Mouse (Mus musculus): Measurements from ENCODE around the gene Meiob. TPM values are rescaled to one million over a fixed set of nuclear protein-coding genes. Genes with fewer than 3 reads are reported as not detected.

Meiob gene
- polyA plus RNA-seq, 1 experiment = not detected

DNA sequence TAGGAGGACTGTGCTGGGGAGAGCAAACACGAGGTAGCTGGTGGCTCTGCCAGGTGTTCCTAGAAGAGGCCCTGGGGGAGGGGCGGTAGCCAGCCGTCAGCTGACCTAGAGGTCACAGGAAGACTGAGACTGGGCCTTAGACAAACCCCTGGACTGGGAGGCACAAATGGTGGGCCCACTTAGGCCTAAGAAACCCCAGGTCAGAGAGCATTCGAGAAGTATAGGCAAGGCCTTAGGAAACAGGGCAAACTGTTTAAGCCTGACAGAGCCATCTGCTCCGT is 74.0 kb downstream of the Meiob start:
- no peak overlapping the region for H3K27ac ChIP-seq (ENCODE audit: insufficient read depth, low read length)
- H3K27me3 ChIP-seq (ENCODE audit: control insufficient read depth, insufficient read depth, low read length) = no peaks in the 10 kb centered on the region
- no peak for DNase-seq
- TF ChIP-seq POLR2A (IDR thresholded peaks at IDR 0.05; ENCODE audit: borderline replicate concordance, insufficient read depth, low read length) (no peak), CTCF (IDR thresholded peaks at IDR 0.05; ENCODE audit: borderline replicate concordance, insufficient read depth, low read depth, low read length) (no peak)
- no peaks in the 10 kb centered on the region for H3K4me1 ChIP-seq (ENCODE audit: control insufficient read depth, insufficient read depth, low read length)
- 45% methylated on average over 5 of the region's 5 CpGs for WGBS
- no peak overlapping the region for H3K4me3 ChIP-seq (replicated peaks; ENCODE audit: insufficient read depth, low read depth, low read length)

DNA sequence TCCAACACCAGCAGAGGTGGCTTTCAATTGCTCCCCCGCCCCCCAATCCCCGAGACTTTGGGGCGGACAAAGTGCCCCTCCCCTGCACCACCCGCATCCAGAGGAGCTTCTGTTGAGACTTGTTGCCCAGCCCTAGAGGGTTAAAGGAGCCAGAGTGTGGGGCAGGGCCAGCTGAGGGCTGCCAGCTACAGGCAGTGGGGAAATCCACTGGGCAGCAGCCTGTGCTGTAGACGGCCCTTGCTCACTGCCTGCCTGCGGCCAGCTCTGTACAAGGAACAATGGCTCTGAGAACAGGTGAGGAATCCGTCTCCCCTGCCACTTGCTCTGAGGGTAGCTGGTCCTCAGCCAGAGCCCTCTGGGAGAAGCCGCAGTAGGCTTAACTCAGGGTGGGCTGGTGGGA is 74.4 kb downstream of the Meiob start:
- WGBS = 56% methylated on average over 8 of the region's 8 CpGs
- no peak for DNase-seq
- H3K27ac ChIP-seq (ENCODE audit: insufficient read depth, low read length) = no peak overlapping the region
- no peak for TF ChIP-seq POLR2A (IDR thresholded peaks at IDR 0.05; ENCODE audit: borderline replicate concordance, insufficient read depth, low read length)
- TF ChIP-seq CTCF (IDR thresholded peaks at IDR 0.05; ENCODE audit: borderline replicate concordance, insufficient read depth, low read depth, low read length) = no peak
- H3K4me3 ChIP-seq (replicated peaks; ENCODE audit: insufficient read depth, low read depth, low read length) = no peak overlapping the region
- H3K4me1 ChIP-seq (ENCODE audit: control insufficient read depth, insufficient read depth, low read length) = no peaks in the 10 kb centered on the region
- H3K27me3 ChIP-seq (ENCODE audit: control insufficient read depth, insufficient read depth, low read length) = no peaks in the 10 kb centered on the region

DNA sequence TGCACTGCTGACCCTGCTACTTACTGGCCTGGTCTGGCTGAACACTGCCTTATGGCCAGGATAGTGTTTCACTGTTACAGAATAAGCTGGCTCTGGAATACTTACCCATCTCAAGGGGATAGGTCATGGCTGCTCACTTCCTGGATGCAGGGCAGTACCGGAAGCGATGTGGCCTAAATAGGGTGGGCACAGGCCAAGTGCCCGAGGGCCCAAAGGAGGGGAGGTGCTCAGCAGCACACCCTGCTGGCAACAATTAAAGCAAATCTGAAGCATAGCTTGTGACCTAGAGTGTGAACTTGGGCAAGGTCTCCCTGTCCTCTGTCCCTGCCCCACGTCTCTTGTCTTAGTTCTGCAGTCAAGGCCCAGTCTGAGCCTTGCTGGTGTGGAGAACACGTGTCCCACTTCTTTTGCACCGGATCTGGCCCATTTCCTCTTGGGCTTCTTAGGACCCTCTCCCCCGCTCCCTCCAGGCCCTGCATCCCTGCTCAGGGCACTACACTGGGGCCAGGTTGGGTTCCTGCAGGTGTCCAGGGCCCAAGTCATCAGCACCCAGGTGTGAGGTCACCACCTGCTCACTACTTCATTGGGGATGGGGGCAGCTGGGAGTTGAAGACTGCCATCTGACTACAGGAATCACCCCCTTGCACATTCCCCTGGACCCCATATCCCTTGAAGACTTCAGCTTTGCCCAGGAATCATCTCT is 77.8 kb downstream of the Meiob start:
- peaks cover 5% of the 10 kb centered on the region for H3K4me1 ChIP-seq (ENCODE audit: control insufficient read depth, insufficient read depth, low read length)
- H3K4me3 ChIP-seq (replicated peaks; ENCODE audit: insufficient read depth, low read depth, low read length) = no peak overlapping the region
- TF ChIP-seq POLR2A (IDR thresholded peaks at IDR 0.05; ENCODE audit: borderline replicate concordance, insufficient read depth, low read length) (no peak), CTCF (IDR thresholded peaks at IDR 0.05; ENCODE audit: borderline replicate concordance, insufficient read depth, low read depth, low read length) (peak; percentile 50)
- no peak overlapping the region for H3K27ac ChIP-seq (ENCODE audit: insufficient read depth, low read length)
- WGBS = 37% methylated on average over 7 of the region's 7 CpGs
- DNase-seq = no peak
- no peaks in the 10 kb centered on the region for H3K27me3 ChIP-seq (ENCODE audit: control insufficient read depth, insufficient read depth, low read length)

DNA sequence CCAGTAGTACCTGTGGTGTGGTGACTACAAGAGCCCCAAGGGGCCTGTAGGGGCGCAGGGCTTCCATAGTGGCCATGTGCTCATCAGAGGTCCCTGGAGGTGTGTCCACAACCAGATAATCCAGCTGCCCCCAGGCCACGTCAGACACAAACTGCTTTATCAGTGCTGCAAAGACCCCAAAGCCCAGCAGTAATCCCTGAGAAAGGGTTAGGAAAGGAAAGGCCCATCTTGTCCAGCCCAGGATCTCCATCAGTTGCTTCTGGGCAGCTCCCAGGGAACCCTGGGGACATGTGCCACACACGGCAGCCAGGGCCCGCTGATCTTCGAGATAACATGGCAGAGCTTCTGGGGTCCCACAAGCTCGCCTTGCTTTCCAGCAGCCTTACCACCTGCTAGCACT is 80.3 kb downstream of the Meiob start:
- Histone ChIP-seq H3K4me3 (replicated peaks; ENCODE audit: insufficient read depth, low read depth, low read length) (no peak overlapping the region), H3K27ac (ENCODE audit: insufficient read depth, low read length) (no peak overlapping the region), H3K4me1 (ENCODE audit: control insufficient read depth, insufficient read depth, low read length) (peaks cover 14% of the 10 kb centered on the region), H3K27me3 (ENCODE audit: control insufficient read depth, insufficient read depth, low read length) (no peaks in the 10 kb centered on the region)
- WGBS = 82% methylated on average over 6 of the region's 6 CpGs
- TF ChIP-seq CTCF (IDR thresholded peaks at IDR 0.05; ENCODE audit: borderline replicate concordance, insufficient read depth, low read depth, low read length) = no peak
- DNase-seq = no peak

GRCm38 (mm10) chr17:24885356-24886133 is 81.5 kb downstream of the Meiob start:
- TF ChIP-seq POLR2A (IDR thresholded peaks at IDR 0.05; ENCODE audit: borderline replicate concordance, insufficient read depth, low read length) (no peak), CTCF (IDR thresholded peaks at IDR 0.05; ENCODE audit: borderline replicate concordance, insufficient read depth, low read depth, low read length) (no peak)
- 22% methylated on average over 22 of the region's 22 CpGs for WGBS
- Histone ChIP-seq H3K27ac (ENCODE audit: insufficient read depth, low read length) (no peak overlapping the region), H3K4me1 (ENCODE audit: control insufficient read depth, insufficient read depth, low read length) (peaks cover 25% of the 10 kb centered on the region), H3K27me3 (ENCODE audit: control insufficient read depth, insufficient read depth, low read length) (no peaks in the 10 kb centered on the region), H3K4me3 (replicated peaks; ENCODE audit: insufficient read depth, low read depth, low read length) (peak overlapping the region; percentile 81)
- DNase-seq = peak in 1 of 2 experiments; percentile 39

DNA sequence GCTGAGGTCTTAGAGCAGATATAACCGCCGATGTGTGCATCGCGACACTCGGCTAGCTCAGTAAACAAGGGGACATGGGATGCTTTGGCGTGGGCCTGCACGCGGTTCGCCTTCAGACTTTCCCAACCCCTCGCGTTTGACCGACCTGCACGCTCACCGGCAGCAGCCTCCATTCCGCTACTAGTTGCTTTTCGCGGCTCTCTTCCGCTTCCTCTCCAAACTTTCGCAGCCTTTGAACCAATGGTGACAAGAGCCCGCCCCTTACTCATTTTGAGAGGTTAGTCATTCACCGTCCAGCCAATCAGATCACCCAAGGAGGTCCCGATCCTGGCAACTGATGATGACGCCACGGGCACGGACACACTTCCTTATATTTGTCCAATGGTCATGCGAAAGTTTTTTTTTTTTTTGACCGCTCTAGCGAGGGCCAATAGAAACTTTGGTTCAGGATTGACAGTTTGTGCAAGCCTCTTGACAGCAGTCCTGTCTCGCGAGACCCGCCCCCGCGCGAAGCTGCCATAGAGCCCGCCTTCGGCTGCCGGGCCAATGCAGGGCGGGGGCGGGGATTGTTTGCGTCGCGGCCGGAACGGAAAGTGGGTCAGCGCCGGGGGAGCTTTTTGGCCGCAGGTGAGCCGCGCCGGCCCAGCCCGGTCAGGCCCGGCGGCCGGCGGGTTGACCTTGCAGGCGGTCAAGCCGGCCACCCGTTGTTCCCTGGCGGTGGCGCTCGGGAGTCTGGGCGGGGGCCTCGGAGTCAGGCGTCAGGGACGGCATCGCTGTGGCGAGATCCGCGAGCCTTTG is 82.2 kb downstream of the Meiob start, which contains the start of the genes Nubp2 and Spsb3:
Nubp2 (minus strand) TSS at position 216 of the 798 bp plus-strand sequence.
Spsb3 (plus strand) TSS at position 510 of the 798 bp plus-strand sequence.
- under 1% methylated on average over 68 of the region's 69 CpGs for WGBS
- Histone ChIP-seq H3K27ac (ENCODE audit: insufficient read depth, low read length) (peak within 1 kb of the TSS; percentile 93), H3K27me3 (ENCODE audit: control insufficient read depth, insufficient read depth, low read length) (no peaks in the 10 kb centered on the region), H3K4me1 (ENCODE audit: control insufficient read depth, insufficient read depth, low read length) (peaks cover 33% of the 10 kb centered on the region), H3K4me3 (replicated peaks; ENCODE audit: insufficient read depth, low read depth, low read length) (peak within 1 kb of the TSS; percentile 84)
- TF ChIP-seq POLR2A (IDR thresholded peaks at IDR 0.05; ENCODE audit: borderline replicate concordance, insufficient read depth, low read length) (peak; percentile 74; the same call in 1 of the 2 replicates), CTCF (IDR thresholded peaks at IDR 0.05; ENCODE audit: borderline replicate concordance, insufficient read depth, low read depth, low read length) (no peak)
- DNase-seq = peak; percentile 97 to 100

- peak overlapping the region; percentile 84 for H3K4me3 ChIP-seq (replicated peaks; ENCODE audit: insufficient read depth, low read depth, low read length)
- no peak for DNase-seq
- WGBS = under 1% methylated on average over 18 of the region's 18 CpGs
- no peaks in the 10 kb centered on the region for H3K27me3 ChIP-seq (ENCODE audit: control insufficient read depth, insufficient read depth, low read length)
- H3K4me1 ChIP-seq (ENCODE audit: control insufficient read depth, insufficient read depth, low read length) = peaks cover 38% of the 10 kb centered on the region
- H3K27ac ChIP-seq (ENCODE audit: insufficient read depth, low read length) = peak overlapping the region; percentile 93
- TF ChIP-seq CTCF (IDR thresholded peaks at IDR 0.05; ENCODE audit: borderline replicate concordance, insufficient read depth, low read depth, low read length) (no peak), POLR2A (IDR thresholded peaks at IDR 0.05; ENCODE audit: borderline replicate concordance, insufficient read depth, low read length) (no peak)
These were observed 82.8 kb downstream of the Meiob start for GRCm38 (mm10) chr17:24886932-24887271.
